Mouse (Mus musculus): Measurements from ENCODE around the gene Slc25a41.

Slc25a41 gene

DNA sequence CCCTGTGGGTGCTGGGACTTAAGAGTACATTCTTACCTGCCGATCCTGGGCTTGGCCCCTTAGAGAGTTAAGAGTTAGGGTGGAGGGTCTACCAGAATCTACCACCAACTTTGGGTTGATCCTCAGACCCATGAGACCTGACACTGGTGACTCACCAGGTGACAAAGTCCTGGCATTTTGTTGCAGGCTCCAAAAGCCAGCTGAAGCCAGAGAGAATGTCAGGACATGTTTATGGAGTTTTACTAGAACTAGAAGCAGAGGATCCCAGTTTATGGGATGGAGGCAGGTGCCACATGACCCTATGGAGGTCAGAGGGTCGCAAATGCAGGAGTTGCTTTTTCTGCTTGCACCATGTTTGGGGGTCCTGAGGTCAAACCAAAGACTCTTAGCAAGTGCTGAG is 44.9 kb downstream of the Slc25a41 start:
- no peak for DNase-seq (ENCODE audit: extremely low read depth, insufficient read length, low spot score)

GRCm38 (mm10) chr17:56995046-56995445 is 46.4 kb downstream of the Slc25a41 start:
- no peak for DNase-seq (ENCODE audit: extremely low read depth, insufficient read length, low spot score)

- no peak for DNase-seq (ENCODE audit: extremely low read depth, insufficient read length, low spot score)
Observed at GRCm38 (mm10) chr17:56990966-56991365, 50.5 kb downstream of the Slc25a41 start.

- peak; percentile 97 for DNase-seq (ENCODE audit: extremely low read depth, insufficient read length, low spot score)
Observed at GRCm38 (mm10) chr17:56990115-56990746, 51.2 kb downstream of the Slc25a41 start, which contains the start of gene Clpp. Gene Clpp (plus strand): TSS chr17:56990305.

GRCm38 (mm10) chr17:56989467-56990114 is 51.9 kb downstream of the Slc25a41 start:
- no peak for DNase-seq (ENCODE audit: extremely low read depth, insufficient read length, low spot score)

- DNase-seq (ENCODE audit: extremely low read depth, insufficient read length, low spot score) = no peak
Observed at GRCm38 (mm10) chr17:56988921-56989430, 52.5 kb downstream of the Slc25a41 start.

DNA sequence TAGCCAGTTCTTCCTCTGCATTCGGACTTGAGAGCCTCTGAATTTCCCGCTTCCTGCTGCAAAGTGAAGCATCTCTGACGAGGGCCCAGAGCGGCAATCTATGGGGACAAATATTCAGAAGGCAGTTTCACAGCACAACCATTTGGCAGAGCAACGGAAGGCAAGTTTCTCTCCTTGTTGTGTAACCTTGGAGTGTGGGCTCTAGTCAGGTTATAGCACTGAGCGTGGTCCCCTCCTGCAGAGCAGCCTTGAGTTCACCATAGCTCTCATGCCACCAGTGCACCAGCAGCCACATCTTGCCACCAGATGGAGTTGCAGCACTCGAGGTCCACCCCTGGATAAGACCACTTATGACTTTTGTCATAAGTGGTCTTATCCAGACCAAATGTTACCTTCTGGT is 53.0 kb downstream of the Slc25a41 start:
- DNase-seq (ENCODE audit: extremely low read depth, insufficient read length, low spot score) = no peak

- DNase-seq (ENCODE audit: extremely low read depth, insufficient read length, low spot score) = no peak
Observed at GRCm38 (mm10) chr17:56986105-56986805, 55.2 kb downstream of the Slc25a41 start.

- DNase-seq (ENCODE audit: extremely low read depth, insufficient read length, low spot score) = no peak
Observed at GRCm38 (mm10) chr17:56985656-56986055, 55.8 kb downstream of the Slc25a41 start.

DNA sequence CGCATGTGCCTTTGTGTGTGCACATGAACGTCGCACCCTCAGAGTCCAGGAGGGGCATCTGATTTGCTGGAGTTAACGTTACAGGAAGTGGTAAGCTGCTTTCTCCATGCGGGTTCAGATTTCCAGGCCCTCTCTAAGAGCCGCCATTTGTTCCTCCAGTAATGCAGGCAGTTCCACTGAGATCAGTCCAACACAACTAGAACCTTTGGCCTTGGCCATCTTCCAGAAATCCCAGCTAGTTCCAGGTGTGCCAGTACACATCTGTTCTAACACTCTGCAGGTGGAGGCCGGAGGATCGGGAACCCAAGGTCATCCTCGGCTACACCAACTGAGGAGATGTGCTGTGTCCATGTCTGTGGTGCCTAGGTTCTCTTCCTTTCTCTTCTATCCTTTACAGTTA is 56.6 kb downstream of the Slc25a41 start:
- DNase-seq (ENCODE audit: extremely low read depth, insufficient read length, low spot score) = no peak

Data from 3134 (cell line).